Mouse (Mus musculus) forebrain, postnatal 0 days (tissue): ENCODE measurements at regions not wholly inside any gene's neighbourhood (a gene's known extent, or its start where the extent isn't known, plus 50 kb on each side); places are given as distances from the start of the nearest gene placed in this dataset.
A peak's percentile ranks its signal among the peaks of the same experiment; 100 is the strongest.

Source experiments
- ATAC-seq: fragments of 200-750 bp; cut with Nextera tagmentation; 2 replicates; pipeline ENCODE4 v1.8.0; 2017; ENCODE audit warnings: mild to moderate bottlenecking, moderate library complexity
- DNase-seq: peaks from one replicate; pipeline ENCODE4 v3.0.0-alpha.2; 2015
- H3K27ac ChIP-seq: fragments of 300-500 bp; sonication (generic); 2 replicates; pipeline ENCODE4 v1.5.1; 2014; ENCODE audit warnings: low read depth, mild to moderate bottlenecking, antibody characterized with exemption, low read length, moderate library complexity, mixed read lengths
- H3K27me3 ChIP-seq: fragments of 300-500 bp; sonication (generic); 2 replicates; pipeline ENCODE4 v1.6.1; 2014; ENCODE audit warnings: mild to moderate bottlenecking, low read length, mixed read lengths; ENCODE audit not compliant: insufficient read depth
- H3K36me3 ChIP-seq: fragments of 300-500 bp; sonication (generic); 2 replicates; pipeline ENCODE4 v1.6.1; 2014; ENCODE audit warnings: mild to moderate bottlenecking, moderate library complexity; ENCODE audit not compliant: insufficient read depth
- H3K4me1 ChIP-seq: fragments of 300-500 bp; sonication (generic); 2 replicates; pipeline ENCODE4 v1.6.1; 2014; ENCODE audit warnings: antibody characterized with exemption; ENCODE audit not compliant: insufficient read depth
- H3K4me2 ChIP-seq: fragments of 300-500 bp; sonication (generic); 2 replicates; pipeline ENCODE4 v1.6.1; 2014; ENCODE audit warnings: low read depth, mild to moderate bottlenecking, moderate library complexity
- H3K4me3 ChIP-seq: fragments of 300-500 bp; sonication (generic); 2 replicates; pipeline ENCODE4 v1.5.1; 2014; ENCODE audit warnings: low read depth, low read length, mixed read lengths
- H3K9ac ChIP-seq: fragments of 300-500 bp; sonication (generic); 2 replicates; pipeline ENCODE4 v1.6.1; 2014; ENCODE audit warnings: mild to moderate bottlenecking
- H3K9me3 ChIP-seq: fragments of 300-500 bp; sonication (generic); 2 replicates; pipeline ENCODE4 v1.6.1; 2016; ENCODE audit warnings: low read length
- CTCF ChIP-seq: sonication (generic); IDR thresholded peaks from 2 replicates; pipeline ENCODE4 v1.5.1; 2016; ENCODE audit warnings: antibody characterized with exemption, control low read depth, low read depth
- WGBS: fragments of 180-500 bp; shearing (Covaris S2); extraction: QIAGEN DNeasy Blood & Tissue Kit; methylation state at CpG from one replicate; pipeline ENCODE4 v1.1.7; 2014; 5-methylcytosine and 5-hydroxymethylcytosine counted together

GRCm38 (mm10) chr3:140127310-140127709, 921.8 kb downstream of the Stpg2 start:
- no peak for DNase-seq
- 38% methylated on average over 3 of the region's 3 CpGs for WGBS
- ATAC-seq = no peak

GRCm38 (mm10) chr3:140129065-140129778, 923.7 kb downstream of the Stpg2 start:
- no peaks in the 10 kb centered on the region for H3K36me3 ChIP-seq
- no peak for DNase-seq
- H3K27me3 ChIP-seq = no peaks in the 10 kb centered on the region
- H3K9ac ChIP-seq = no peak overlapping the region
- no peak overlapping the region for H3K4me3 ChIP-seq
- H3K4me2 ChIP-seq = no peak overlapping the region
- no peak overlapping the region for H3K27ac ChIP-seq
- no peaks in the 10 kb centered on the region for H3K4me1 ChIP-seq
- no peak for TF ChIP-seq CTCF
- no peaks in the 10 kb centered on the region for H3K9me3 ChIP-seq
- WGBS = 45% methylated on average over 8 of the region's 8 CpGs
- ATAC-seq = peak; percentile 43; the same call in 1 of the 2 replicates

More at GRCm38 (mm10) chr3:140127310-140127709, 921.8 kb downstream of the Stpg2 start:
- TF ChIP-seq CTCF = no peak
- Histone ChIP-seq H3K4me3 (no peak overlapping the region), H3K27me3 (no peaks in the 10 kb centered on the region), H3K9ac (no peak overlapping the region), H3K9me3 (no peaks in the 10 kb centered on the region), H3K36me3 (no peaks in the 10 kb centered on the region), H3K4me1 (no peaks in the 10 kb centered on the region), H3K27ac (no peak overlapping the region), H3K4me2 (no peak overlapping the region)

DNA sequence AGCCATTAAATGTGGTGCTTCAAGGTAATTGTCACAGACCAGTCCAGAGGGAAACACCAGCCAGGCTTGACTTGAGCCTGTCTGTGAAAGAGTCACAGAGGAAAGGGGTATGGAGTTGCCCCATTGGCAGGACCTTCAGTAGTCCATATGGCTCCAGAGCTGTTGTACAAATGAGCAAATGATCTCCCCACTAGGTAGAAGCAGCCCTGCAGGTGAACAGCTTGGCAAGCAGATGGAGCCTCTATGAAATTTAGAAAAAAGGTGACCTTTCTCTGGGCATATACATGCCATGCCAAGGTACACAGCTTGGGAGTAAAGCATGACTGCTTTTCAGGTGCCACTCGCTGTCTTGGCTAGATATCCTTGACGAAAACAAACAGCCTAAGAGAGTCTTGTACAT, 938.4 kb downstream of the Stpg2 start:
- H3K9ac ChIP-seq = no peak overlapping the region
- ATAC-seq (no peak), DNase-seq (no peak)
- TF ChIP-seq CTCF = no peak
- H3K4me1 ChIP-seq = no peaks in the 10 kb centered on the region
- no peaks in the 10 kb centered on the region for H3K36me3 ChIP-seq
- H3K27me3 ChIP-seq = no peaks in the 10 kb centered on the region
- H3K9me3 ChIP-seq = no peaks in the 10 kb centered on the region
- no peak overlapping the region for H3K4me3 ChIP-seq
- H3K4me2 ChIP-seq = no peak overlapping the region
- WGBS = 83% methylated on average over 2 of the region's 2 CpGs
- H3K27ac ChIP-seq = no peak overlapping the region

DNA sequence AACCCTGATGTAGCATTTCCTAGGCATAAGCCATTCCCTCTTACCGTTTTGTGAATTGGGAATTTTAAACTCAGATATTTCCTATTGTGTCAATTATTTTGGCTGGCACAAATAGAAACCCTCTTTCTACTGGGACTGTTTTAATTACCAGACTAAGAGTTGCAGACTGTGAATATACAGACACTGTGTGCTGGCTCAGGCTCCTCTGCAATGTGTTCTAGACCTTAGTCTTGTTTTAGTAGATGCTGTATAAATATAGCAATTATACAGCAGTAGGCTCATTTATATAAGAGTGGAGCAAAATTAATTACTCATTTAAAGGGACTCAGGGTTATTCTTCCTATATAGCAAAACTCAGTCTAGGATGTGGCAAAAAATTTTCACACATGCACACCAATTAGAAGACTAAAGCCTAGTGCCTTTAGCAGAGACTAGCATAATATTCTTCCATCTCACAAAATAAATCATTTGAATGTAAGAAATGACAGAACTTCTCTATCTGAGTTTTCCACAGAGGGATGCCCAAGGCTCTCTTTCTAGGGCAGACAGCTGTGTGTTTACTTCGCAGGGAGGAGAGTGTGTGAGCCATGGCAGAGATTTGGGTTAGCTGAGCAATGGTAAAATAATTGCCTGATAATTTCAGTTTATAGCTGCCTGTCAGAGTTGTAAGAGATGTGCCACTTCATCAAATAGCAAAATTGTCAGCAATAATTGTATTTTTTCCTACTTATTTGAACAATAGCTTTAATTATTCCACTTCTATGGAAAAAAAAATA, 941.9 kb downstream of the Stpg2 start:
- no peaks in the 10 kb centered on the region for H3K9me3 ChIP-seq
- H3K4me2 ChIP-seq = no peak overlapping the region
- ATAC-seq = no peak

DNA sequence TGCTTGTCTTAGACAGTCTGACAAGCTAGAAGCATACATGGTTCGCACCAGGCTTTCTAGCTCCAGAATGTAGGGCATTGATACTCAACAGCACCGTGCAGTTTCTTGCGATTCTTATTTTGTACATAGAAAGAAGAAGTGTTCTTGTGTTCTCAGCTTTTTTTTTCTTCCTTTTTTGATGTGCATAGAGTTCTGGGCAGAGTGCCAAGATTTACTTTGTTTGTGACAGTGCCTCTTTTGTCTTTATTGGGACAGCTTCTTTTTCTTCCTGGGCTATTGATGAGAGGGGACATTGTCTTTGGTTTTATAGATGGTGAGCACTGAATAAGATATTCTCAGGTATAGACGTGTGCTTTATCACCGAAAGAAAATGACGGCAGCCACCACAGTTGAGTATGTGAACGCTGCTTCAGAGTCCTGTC, 945.0 kb downstream of the Stpg2 start:
- DNase-seq = peak; percentile 62
- no peak overlapping the region for H3K9ac ChIP-seq
- H3K27ac ChIP-seq = no peak overlapping the region
- H3K36me3 ChIP-seq = no peaks in the 10 kb centered on the region
- no peak overlapping the region for H3K4me2 ChIP-seq
- TF ChIP-seq CTCF = no peak
- H3K4me1 ChIP-seq = 0 out of 2 replicates have a peak, but pooled peaks cover 4% of the 10 kb centered on the region
- peak; percentile 51 for ATAC-seq
- WGBS = 10% methylated on average over 7 of the region's 7 CpGs
- no peak overlapping the region for H3K4me3 ChIP-seq
- H3K27me3 ChIP-seq = no peaks in the 10 kb centered on the region
- H3K9me3 ChIP-seq = no peaks in the 10 kb centered on the region

More for the DNA sequence above, 941.9 kb downstream of the Stpg2 start:
- TF ChIP-seq CTCF = no peak
- no peak overlapping the region for H3K9ac ChIP-seq
- 0 out of 2 replicates have a peak, but pooled peaks cover 4% of the 10 kb centered on the region for H3K4me1 ChIP-seq
- H3K27ac ChIP-seq = no peak overlapping the region
- H3K27me3 ChIP-seq = no peaks in the 10 kb centered on the region
- 47% methylated on average over 2 of the region's 2 CpGs for WGBS
- DNase-seq = no peak
- H3K36me3 ChIP-seq = no peaks in the 10 kb centered on the region
- H3K4me3 ChIP-seq = no peak overlapping the region

- Histone ChIP-seq H3K27me3 (no peaks in the 10 kb centered on the region), H3K9me3 (no peaks in the 10 kb centered on the region), H3K4me1 (no peaks in the 10 kb centered on the region), H3K9ac (no peak overlapping the region), H3K27ac (no peak overlapping the region), H3K4me3 (no peak overlapping the region), H3K4me2 (no peak overlapping the region), H3K36me3 (no peaks in the 10 kb centered on the region)
- no peak for DNase-seq
- no peak for TF ChIP-seq CTCF
- no peak for ATAC-seq
- WGBS = 89% methylated on average over 2 of the region's 2 CpGs
These were observed 974.0 kb downstream of the Stpg2 start for GRCm38 (mm10) chr3:140179471-140179870.

- no peak overlapping the region for H3K4me2 ChIP-seq
- H3K27me3 ChIP-seq = no peaks in the 10 kb centered on the region
- no peak overlapping the region for H3K9ac ChIP-seq
- no peaks in the 10 kb centered on the region for H3K9me3 ChIP-seq
- TF ChIP-seq CTCF = 0 out of 2 replicates have a peak, but pooled peaks have one; percentile 17
- H3K4me3 ChIP-seq = no peak overlapping the region
- H3K27ac ChIP-seq = no peak overlapping the region
- DNase-seq (no peak), ATAC-seq (no peak)
- no peaks in the 10 kb centered on the region for H3K4me1 ChIP-seq
- no peaks in the 10 kb centered on the region for H3K36me3 ChIP-seq
- WGBS = 78% methylated on average over 4 of the region's 4 CpGs
These were observed 977.2 kb downstream of the Stpg2 start for GRCm38 (mm10) chr3:140182690-140183089.
